Mouse (Mus musculus): ENCODE measurements around the gene Cd2bp2. TPM values are rescaled to one million over a fixed set of nuclear protein-coding genes. Genes with fewer than 3 reads are reported as not detected.

Gene Cd2bp2
- polyA plus RNA-seq, 1 experiment from 2014 or later = 53.6 TPM

DNA sequence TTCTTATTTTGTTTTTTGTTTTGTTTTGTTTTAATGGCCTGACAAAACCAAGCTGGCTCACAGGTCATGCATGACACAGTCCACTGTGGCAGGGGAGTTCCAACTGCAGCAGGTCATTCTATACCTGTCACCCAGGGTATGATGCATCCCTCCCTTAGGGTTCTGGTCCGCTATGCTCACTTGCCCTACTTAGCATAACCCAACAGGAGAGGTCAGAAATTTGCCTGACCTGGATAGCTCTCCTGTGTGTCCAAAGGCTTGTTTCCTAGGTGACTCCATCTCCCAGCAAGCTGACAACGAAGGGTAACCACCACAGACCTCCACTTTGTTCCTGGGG, 49.6 kb downstream of the Cd2bp2 start:
- 67% methylated on average over 2 of the region's 2 CpGs for WGBS
- Histone ChIP-seq H3K27ac (no peak overlapping the region), H3K4me3 (no peak overlapping the region), H3K4me1 (no peaks in the 10 kb centered on the region), H3K4me2 (no peak overlapping the region), H3K9me3 (no peaks in the 10 kb centered on the region), H3K36me3 (no peaks in the 10 kb centered on the region), H3K27me3 (no peaks in the 10 kb centered on the region), H3K9ac (no peak overlapping the region)
- ATAC-seq (ENCODE audit: insufficient number of reproducible peaks, low FRiP score, low TSS enrichment, low read depth) = no peak

DNA sequence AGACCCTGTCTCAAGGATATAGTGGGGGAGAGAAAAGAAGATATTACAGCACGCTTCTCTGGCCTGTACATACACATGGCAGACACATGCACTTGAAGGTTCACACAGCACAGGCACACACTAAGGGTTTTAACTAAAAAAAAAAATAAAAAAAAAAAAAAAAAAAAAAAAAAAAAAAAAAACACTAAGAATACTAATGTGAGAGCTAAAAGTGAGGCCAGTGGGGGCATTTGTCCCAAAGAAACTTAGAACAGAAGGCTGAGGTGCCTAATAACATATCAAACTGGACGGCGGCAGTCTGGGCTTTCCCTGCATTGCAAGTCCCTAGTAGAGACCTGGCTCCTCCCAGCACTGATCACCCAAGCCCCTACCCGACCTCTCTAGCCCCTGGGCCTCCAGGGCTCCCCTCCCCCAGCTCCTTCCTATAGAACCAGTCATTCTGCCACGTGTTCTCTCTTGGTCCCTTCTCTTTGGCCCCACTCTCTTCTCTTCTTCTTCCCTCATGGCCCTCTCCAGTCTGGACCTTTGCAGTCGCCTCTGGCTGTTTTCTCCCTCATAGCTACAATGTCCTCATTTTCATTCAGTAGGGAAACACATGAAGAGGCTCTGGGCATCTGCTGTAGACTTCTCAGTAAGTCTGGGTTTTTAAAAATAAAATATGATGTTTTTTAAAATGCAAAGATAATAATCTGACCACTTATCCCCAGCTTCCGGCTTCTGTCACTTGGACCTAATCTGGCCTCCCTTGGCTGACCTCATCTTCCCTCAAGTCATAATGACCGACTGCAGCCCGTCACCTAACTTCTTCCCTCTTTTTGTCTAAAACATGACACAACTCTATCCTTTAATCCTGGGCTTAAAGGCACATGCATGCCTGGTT, 50.2 kb downstream of the Cd2bp2 start:
- Histone ChIP-seq H3K4me1 (no peaks in the 10 kb centered on the region), H3K4me2 (no peak overlapping the region), H3K27me3 (no peaks in the 10 kb centered on the region), H3K9me3 (no peaks in the 10 kb centered on the region), H3K9ac (no peak overlapping the region), H3K36me3 (no peaks in the 10 kb centered on the region), H3K27ac (no peak overlapping the region), H3K4me3 (no peak overlapping the region)
- no peak for ATAC-seq (ENCODE audit: insufficient number of reproducible peaks, low FRiP score, low TSS enrichment, low read depth)
- WGBS = 52% methylated on average over 9 of the region's 9 CpGs

DNA sequence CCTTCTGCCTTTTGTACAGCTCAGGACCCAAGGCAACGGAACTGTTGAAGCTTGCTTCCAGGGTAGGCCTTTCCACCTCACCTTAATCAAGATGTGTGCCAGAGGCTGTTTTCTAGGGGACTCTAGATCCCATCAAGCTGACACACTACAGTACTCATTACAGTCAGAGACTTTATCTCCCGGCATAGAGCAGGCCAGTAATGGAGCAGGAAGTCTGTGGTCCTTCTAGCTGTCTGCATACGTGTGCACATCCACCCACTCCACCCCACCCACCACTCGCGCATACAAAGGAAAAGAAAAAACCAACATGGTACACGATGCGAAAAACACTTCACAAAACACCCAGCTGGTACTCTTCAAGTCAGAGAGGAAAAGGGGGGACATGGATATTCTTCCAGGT, 51.4 kb downstream of the Cd2bp2 start:
- Histone ChIP-seq H3K4me3 (no peak overlapping the region), H3K36me3 (no peaks in the 10 kb centered on the region), H3K4me1 (no peaks in the 10 kb centered on the region), H3K27me3 (no peaks in the 10 kb centered on the region), H3K9me3 (no peaks in the 10 kb centered on the region), H3K4me2 (no peak overlapping the region), H3K27ac (no peak overlapping the region), H3K9ac (no peak overlapping the region)
- ATAC-seq (ENCODE audit: insufficient number of reproducible peaks, low FRiP score, low TSS enrichment, low read depth) = no peak
- 84% methylated on average over 7 of the region's 7 CpGs for WGBS

DNA sequence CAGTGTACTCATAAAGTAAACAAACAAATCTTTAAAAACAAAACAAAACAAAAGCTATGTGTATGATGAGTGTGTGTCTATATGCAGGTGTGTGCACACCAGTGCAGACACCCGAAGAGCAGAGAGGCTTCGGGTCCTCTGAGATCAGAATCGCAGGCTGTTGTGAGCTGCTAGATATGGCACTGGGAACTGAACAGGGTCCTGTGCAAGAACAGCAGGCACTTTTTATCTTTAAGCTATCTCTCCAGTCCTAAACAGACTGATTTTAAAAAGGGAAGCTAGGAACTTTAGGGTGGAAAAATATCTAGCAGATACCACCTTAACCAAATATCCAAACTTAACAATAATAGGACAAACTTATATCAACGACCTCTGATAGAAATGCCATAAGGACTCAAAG, 53.2 kb downstream of the Cd2bp2 start:
- Histone ChIP-seq H3K4me2 (no peak overlapping the region), H3K9me3 (no peaks in the 10 kb centered on the region), H3K27ac (no peak overlapping the region), H3K4me3 (no peak overlapping the region), H3K4me1 (no peaks in the 10 kb centered on the region), H3K9ac (no peak overlapping the region), H3K36me3 (no peaks in the 10 kb centered on the region), H3K27me3 (no peaks in the 10 kb centered on the region)
- WGBS = 83% methylated on average over 4 of the region's 4 CpGs
- no peak for ATAC-seq (ENCODE audit: insufficient number of reproducible peaks, low FRiP score, low TSS enrichment, low read depth)

DNA sequence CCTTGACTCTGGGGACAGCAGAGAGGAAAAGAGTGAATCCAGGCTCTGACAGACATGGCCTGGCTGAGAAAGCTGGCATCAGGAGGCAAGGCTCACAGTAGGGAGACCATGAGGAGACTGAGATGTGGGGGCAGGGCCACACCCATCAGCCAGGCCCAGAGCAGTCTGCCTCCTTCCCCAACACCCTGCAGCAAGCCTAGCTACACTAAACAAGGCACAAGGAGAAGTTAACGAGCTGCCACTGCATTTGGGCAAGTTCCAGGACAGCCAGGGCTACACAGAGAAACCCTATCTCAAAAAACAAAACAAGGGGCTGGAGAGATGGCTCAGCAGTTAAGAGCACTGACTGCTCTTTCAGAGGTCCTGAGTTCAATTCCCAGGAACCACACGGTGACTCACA, 53.6 kb downstream of the Cd2bp2 start:
- H3K9ac ChIP-seq = no peak overlapping the region
- WGBS = 47% methylated on average over 2 of the region's 2 CpGs
- no peaks in the 10 kb centered on the region for H3K36me3 ChIP-seq
- H3K27me3 ChIP-seq = no peaks in the 10 kb centered on the region
- ATAC-seq (ENCODE audit: insufficient number of reproducible peaks, low FRiP score, low TSS enrichment, low read depth) = no peak
- H3K9me3 ChIP-seq = no peaks in the 10 kb centered on the region
- no peaks in the 10 kb centered on the region for H3K4me1 ChIP-seq
- no peak overlapping the region for H3K4me2 ChIP-seq
- no peak overlapping the region for H3K27ac ChIP-seq
- no peak overlapping the region for H3K4me3 ChIP-seq

Other genes with a start within 250 kb of the Cd2bp2 start
- gene Asphd1, start 246.5 kb downstream of the Cd2bp2 start, polyA plus RNA-seq (2015; fragmentation: Nextera tagmentation; extraction: Ambion mirVana) = 0.10 TPM in 1 of 2 replicates, not detected in the other
- 0.46 and 0.50 TPM in 2 replicates for gene Sez6l2, start 245.5 kb downstream of the Cd2bp2 start, polyA plus RNA-seq (2015; fragmentation: Nextera tagmentation; extraction: Ambion mirVana)
- 105 and 119 TPM in 2 replicates for gene Cdipt, start 220.1 kb downstream of the Cd2bp2 start, polyA plus RNA-seq (2015; fragmentation: Nextera tagmentation; extraction: Ambion mirVana)
- gene Cdiptos, start 220.0 kb downstream of the Cd2bp2 start, polyA plus RNA-seq (2015; fragmentation: Nextera tagmentation; extraction: Ambion mirVana) = 1.5 and 1.6 TPM in 2 replicates
- 13.1 and 17.0 TPM in 2 replicates for gene Mvp, start 181.4 kb downstream of the Cd2bp2 start, polyA plus RNA-seq (2015; fragmentation: Nextera tagmentation; extraction: Ambion mirVana)
- 0.63 and 1.8 TPM in 2 replicates for gene Pagr1b, start 179.6 kb downstream of the Cd2bp2 start, polyA plus RNA-seq (2015; fragmentation: Nextera tagmentation; extraction: Ambion mirVana)
- 46.7 and 85.6 TPM in 2 replicates for gene Pagr1a, start 178.7 kb downstream of the Cd2bp2 start, polyA plus RNA-seq (2015; fragmentation: Nextera tagmentation; extraction: Ambion mirVana)
- 28.9 and 58.2 TPM in 2 replicates for gene Gm42742, start 175.0 kb downstream of the Cd2bp2 start, polyA plus RNA-seq (2015; fragmentation: Nextera tagmentation; extraction: Ambion mirVana)
- gene Prrt2, start 174.8 kb downstream of the Cd2bp2 start, polyA plus RNA-seq (2015; fragmentation: Nextera tagmentation; extraction: Ambion mirVana) = 16.5 and 17.5 TPM in 2 replicates
- 49.8 and 54.8 TPM in 2 replicates for gene Maz, start 169.0 kb downstream of the Cd2bp2 start, polyA plus RNA-seq (2015; fragmentation: Nextera tagmentation; extraction: Ambion mirVana)
- 90.7 and 96.9 TPM in 2 replicates for gene Kif22, start 153.6 kb downstream of the Cd2bp2 start, polyA plus RNA-seq (2015; fragmentation: Nextera tagmentation; extraction: Ambion mirVana)
- not detected in 2 replicates for gene Zg16, start 108.7 kb downstream of the Cd2bp2 start, polyA plus RNA-seq (2015; fragmentation: Nextera tagmentation; extraction: Ambion mirVana)
- 5.3 and 6.1 TPM in 2 replicates for gene AI467606, start 104.7 kb downstream of the Cd2bp2 start, polyA plus RNA-seq (2015; fragmentation: Nextera tagmentation; extraction: Ambion mirVana)
- 4.1 and 6.3 TPM in 2 replicates for gene Qprt, start 73.8 kb downstream of the Cd2bp2 start, polyA plus RNA-seq (2015; fragmentation: Nextera tagmentation; extraction: Ambion mirVana)
- gene Spn, start 58.2 kb downstream of the Cd2bp2 start, polyA plus RNA-seq (2015; fragmentation: Nextera tagmentation; extraction: Ambion mirVana) = 0.81 and 0.84 TPM in 2 replicates
- 24.6 and 25.5 TPM in 2 replicates for gene Tbc1d10b, start 12.4 kb upstream of the Cd2bp2 start, polyA plus RNA-seq (2015; fragmentation: Nextera tagmentation; extraction: Ambion mirVana)
- gene Mylpf, start 12.8 kb upstream of the Cd2bp2 start, polyA plus RNA-seq (2015; fragmentation: Nextera tagmentation; extraction: Ambion mirVana) = 422 and 1,232 TPM in 2 replicates
- gene Zfp553, start 37.0 kb upstream of the Cd2bp2 start, polyA plus RNA-seq (2015; fragmentation: Nextera tagmentation; extraction: Ambion mirVana) = 37.3 and 38.4 TPM in 2 replicates
- gene Sept1, start 37.1 kb upstream of the Cd2bp2 start, polyA plus RNA-seq (2015; fragmentation: Nextera tagmentation; extraction: Ambion mirVana) = 19.6 and 22.7 TPM in 2 replicates
- 69.7 and 71.7 TPM in 2 replicates for gene Zfp771, start 48.2 kb upstream of the Cd2bp2 start, polyA plus RNA-seq (2015; fragmentation: Nextera tagmentation; extraction: Ambion mirVana)
- 127 and 138 TPM in 2 replicates for gene Dctpp1, start 64.7 kb upstream of the Cd2bp2 start, polyA plus RNA-seq (2015; fragmentation: Nextera tagmentation; extraction: Ambion mirVana)
- 56.7 and 59.1 TPM in 2 replicates for gene Sephs2, start 78.0 kb upstream of the Cd2bp2 start, polyA plus RNA-seq (2015; fragmentation: Nextera tagmentation; extraction: Ambion mirVana)
- gene Itgal, start 100.2 kb upstream of the Cd2bp2 start, polyA plus RNA-seq (2015; fragmentation: Nextera tagmentation; extraction: Ambion mirVana) = 1.2 and 1.3 TPM in 2 replicates
- gene Zfp768, start 149.5 kb upstream of the Cd2bp2 start, polyA plus RNA-seq (2015; fragmentation: Nextera tagmentation; extraction: Ambion mirVana) = 14.3 and 16.4 TPM in 2 replicates
- 9.4 and 10.1 TPM in 2 replicates for gene Zfp747, start 180.0 kb upstream of the Cd2bp2 start, polyA plus RNA-seq (2015; fragmentation: Nextera tagmentation; extraction: Ambion mirVana)
- 5.6 and 6.5 TPM in 2 replicates for gene 9130019O22Rik, start 191.1 kb upstream of the Cd2bp2 start, polyA plus RNA-seq (2015; fragmentation: Nextera tagmentation; extraction: Ambion mirVana)
- 7.5 and 8.1 TPM in 2 replicates for gene E430018J23Rik, start 197.6 kb upstream of the Cd2bp2 start, polyA plus RNA-seq (2015; fragmentation: Nextera tagmentation; extraction: Ambion mirVana)
- 9.7 and 9.8 TPM in 2 replicates for gene Zfp764, start 210.8 kb upstream of the Cd2bp2 start, polyA plus RNA-seq (2015; fragmentation: Nextera tagmentation; extraction: Ambion mirVana)
- 22.9 and 24.0 TPM in 2 replicates for gene Zfp688, start 226.0 kb upstream of the Cd2bp2 start, polyA plus RNA-seq (2015; fragmentation: Nextera tagmentation; extraction: Ambion mirVana)

Measured in limb, embryonic 15.5 days (tissue).